Mouse (Mus musculus): Measurements from ENCODE around the gene Txn2.
"Not testable (repeated sequence)": the region's sequence is repeated elsewhere in the genome, so short reads cannot be mapped to it uniquely, and the experiment has no call there.

Txn2 gene

GRCm38 (mm10) chr15:77875953-77876352 is 52.9 kb downstream of the Txn2 start:
- DNase-seq (ENCODE audit: low spot score): no peak

- DNase-seq (ENCODE audit: low spot score): no peak
Observed at GRCm38 (mm10) chr15:77874807-77875206, 54.0 kb downstream of the Txn2 start.

DNA sequence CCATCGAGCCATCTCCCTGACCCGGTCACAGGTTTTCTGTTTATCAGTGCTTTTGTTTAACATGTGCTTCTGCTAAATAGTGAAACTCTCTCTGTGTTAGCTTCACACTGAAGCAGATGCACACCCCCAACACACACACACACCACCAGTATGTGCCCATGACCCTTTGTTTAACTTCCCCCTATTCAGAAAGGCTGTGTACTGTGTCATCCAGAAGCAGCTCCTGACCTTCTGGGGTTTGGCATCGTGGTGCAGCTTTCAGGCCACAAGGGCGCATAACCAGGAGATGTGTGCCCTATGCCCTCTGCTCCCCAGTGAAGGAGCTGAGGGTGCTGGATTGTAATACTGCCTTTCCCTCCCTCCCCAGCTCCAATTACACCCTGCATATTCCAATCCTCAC is 54.5 kb downstream of the Txn2 start:
- DNase-seq (ENCODE audit: low spot score): no peak

- no peak for DNase-seq (ENCODE audit: low spot score)
Observed at GRCm38 (mm10) chr15:77873564-77873963, 55.2 kb downstream of the Txn2 start.

DNA sequence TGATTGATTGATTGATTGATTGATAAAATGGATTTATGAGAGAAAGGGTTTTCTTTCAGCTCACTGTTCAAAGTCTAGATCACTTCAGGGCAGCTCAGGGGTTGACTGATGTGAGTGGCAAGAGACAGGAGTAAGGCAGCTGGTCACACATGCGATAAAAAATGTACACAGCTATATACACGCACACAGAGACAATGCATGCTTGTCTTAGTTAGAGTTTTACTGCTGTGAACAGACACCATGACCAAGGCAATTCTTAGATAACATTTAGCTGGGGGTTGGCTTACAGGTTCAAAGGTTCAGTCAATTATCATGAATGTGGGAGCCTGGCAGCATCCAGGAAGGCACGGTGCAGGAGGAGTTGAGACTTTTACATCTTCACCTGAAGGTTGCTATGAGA is 55.8 kb downstream of the Txn2 start:
- no peak for DNase-seq (ENCODE audit: low spot score)

- DNase-seq (ENCODE audit: low spot score): no peak
Observed at GRCm38 (mm10) chr15:77868340-77868739, 60.5 kb downstream of the Txn2 start.

DNA sequence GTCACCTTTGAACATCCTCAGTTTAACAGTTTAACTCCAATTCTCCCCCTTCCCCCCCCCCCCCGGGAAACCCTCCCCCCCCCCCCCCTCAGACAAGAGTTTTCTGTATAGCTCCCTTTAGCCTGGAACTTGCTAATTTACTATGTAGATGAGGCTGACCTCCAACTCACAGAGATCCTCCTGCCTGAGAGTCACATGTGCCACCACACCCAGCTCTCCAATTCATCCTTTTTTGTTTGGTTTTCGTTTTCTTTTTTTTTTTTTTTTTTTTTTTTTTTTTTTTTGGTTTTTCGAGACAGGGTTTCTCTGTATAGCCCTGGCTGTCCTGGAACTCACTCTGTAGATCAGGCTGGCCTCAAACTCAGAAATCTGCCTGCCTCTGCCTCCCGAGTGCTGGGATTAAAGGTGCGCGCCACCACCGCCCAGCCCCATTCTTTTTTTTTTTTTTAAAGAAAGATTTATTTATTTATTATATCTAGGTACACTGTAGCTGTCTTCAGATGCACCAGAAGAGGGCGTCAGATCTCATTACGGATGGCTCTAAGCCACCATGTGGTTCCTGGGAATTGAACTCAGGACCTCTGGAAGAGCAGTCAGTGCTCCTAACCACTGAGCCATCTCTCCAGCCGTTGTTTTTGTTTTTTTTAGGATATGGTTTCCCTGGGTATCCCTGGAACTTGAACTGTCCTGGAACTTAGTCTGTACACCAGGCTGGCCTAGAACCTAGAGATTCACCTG is 61.4 kb downstream of the Txn2 start:
- not testable (repeated sequence) for DNase-seq (ENCODE audit: low spot score)

GRCm38 (mm10) chr15:77866583-77867220 is 62.1 kb downstream of the Txn2 start:
- no peak for DNase-seq (ENCODE audit: low spot score)

Measured in layer of hippocampus, adult 11-12 months (tissue).